Comparison of ENCODE assay signal across 13 mouse cellular contexts in the genomic region with DNA sequence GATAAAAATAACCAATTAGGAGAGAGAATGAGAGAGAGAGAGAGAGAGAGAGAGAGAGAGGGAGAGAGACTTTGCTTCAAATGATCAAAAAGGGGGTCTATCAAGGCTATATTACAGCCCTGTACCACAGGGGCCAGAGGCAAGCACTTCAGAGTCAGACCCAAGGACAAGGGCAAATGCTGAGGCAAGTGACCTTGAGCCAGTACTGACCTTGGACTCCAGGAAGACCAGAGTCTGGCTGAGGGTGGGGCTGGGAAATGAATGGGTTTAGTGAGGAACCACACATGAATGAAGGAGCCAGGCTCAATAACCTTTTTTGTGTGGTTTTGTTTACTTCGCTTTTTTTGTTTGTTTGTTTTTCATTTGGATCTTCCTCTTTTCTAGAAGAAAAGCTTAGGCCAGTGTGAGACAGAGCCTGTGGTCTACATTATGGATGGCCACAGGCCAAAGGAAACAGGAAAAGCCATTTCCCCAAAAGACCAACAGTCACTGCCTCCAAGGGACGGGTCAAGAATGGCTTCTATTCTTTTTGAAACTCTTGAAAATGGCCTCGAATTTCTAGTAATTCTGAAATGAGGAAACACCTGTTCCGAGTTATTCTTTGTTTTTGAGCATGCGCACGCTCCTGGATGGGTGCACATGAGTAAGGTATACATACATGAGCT. TPM values are rescaled to one million over a fixed set of nuclear protein-coding genes. Genes with fewer than 3 reads are reported as not detected.
A peak's percentile ranks its signal among the peaks of the same experiment; 100 is the strongest.
DNase-seq lines count a peak whose midpoint lies in the region; ATAC-seq and TF ChIP-seq lines count a peak whose summit lies in the region.
"Had no signal": no experiment of that assay in that cellular context is flagged by ENCODE, and none has a peak within 500 bp of the region (broad histone marks: within the 10 kb centered on the region; RNA-seq: fewer than 3 reads in every experiment).

No protein-coding gene starts in this region.

- H3K27me3 ChIP-seq in midbrain, embryonic 14.5 days (ENCODE audit: control insufficient read depth, insufficient read depth, low read length), result no peaks in the 10 kb centered on the region
- no peaks in the 10 kb centered on the region for H3K27me3 ChIP-seq in midbrain, embryonic 15.5 days (replicated peaks)
- no peaks in the 10 kb centered on the region for H3K27me3 ChIP-seq in heart, postnatal 0 days (ENCODE audit: control insufficient read depth, insufficient read depth, low read length)
- H3K27me3 ChIP-seq in hindbrain, embryonic 16.5 days (replicated peaks; ENCODE audit: control insufficient read depth, insufficient read depth, low read length), result no peaks in the 10 kb centered on the region
- H3K27me3 ChIP-seq in forebrain, embryonic 11.5 days (ENCODE audit: control insufficient read depth, insufficient read depth, low read length), result no peaks in the 10 kb centered on the region
- H3K27me3 ChIP-seq: hindbrain, embryonic 13.5 days had no signal

- no peak for TF ChIP-seq EP300 in heart, postnatal 0 days (IDR thresholded peaks at IDR 0.05; ENCODE audit: low read depth)

- no peak for TF ChIP-seq CTCF in heart, postnatal 0 days (IDR thresholded peaks at IDR 0.05; ENCODE audit: low read depth)

- WGBS in midbrain, embryonic 14.5 days, result 88% methylated on average over 6 of the region's 6 CpGs
- 75% methylated on average over 6 of the region's 6 CpGs for WGBS in midbrain, embryonic 15.5 days
- WGBS in heart, postnatal 0 days, result 66% methylated on average over 6 of the region's 6 CpGs
- 73% methylated on average over 6 of the region's 6 CpGs for WGBS in hindbrain, embryonic 16.5 days
- WGBS in forebrain, embryonic 11.5 days, result 82% methylated on average over 6 of the region's 6 CpGs

- no peak for ATAC-seq in midbrain, embryonic 14.5 days (ENCODE audit: low FRiP score, low TSS enrichment)
- no peak for ATAC-seq in midbrain, embryonic 15.5 days (replicated peaks)
- peak; percentile 80 for ATAC-seq in heart, postnatal 0 days (ENCODE audit: insufficient read depth, low read depth)
- ATAC-seq in hindbrain, embryonic 16.5 days, result no peak
- ATAC-seq in forebrain, embryonic 11.5 days (replicated peaks; ENCODE audit: low FRiP score), result no peak
- ATAC-seq: liver, postnatal 0 days had no signal

- no peak overlapping the region for H3K4me3 ChIP-seq in midbrain, embryonic 14.5 days (replicated peaks; ENCODE audit: low read depth, low read length)
- no peak overlapping the region for H3K4me3 ChIP-seq in midbrain, embryonic 15.5 days
- H3K4me3 ChIP-seq in heart, postnatal 0 days (ENCODE audit: low read depth, low read length), result no peak overlapping the region
- no peak overlapping the region for H3K4me3 ChIP-seq in hindbrain, embryonic 16.5 days (ENCODE audit: low read length)
- no peak overlapping the region for H3K4me3 ChIP-seq in forebrain, embryonic 11.5 days (ENCODE audit: low read depth, low read length)
- H3K4me3 ChIP-seq: hindbrain, embryonic 13.5 days had no signal

- no peak overlapping the region for H3K4me2 ChIP-seq in midbrain, embryonic 14.5 days (ENCODE audit: low read length)
- no peak overlapping the region for H3K4me2 ChIP-seq in midbrain, embryonic 15.5 days
- no peak overlapping the region for H3K4me2 ChIP-seq in heart, postnatal 0 days (ENCODE audit: low read depth, low read length)
- H3K4me2 ChIP-seq in hindbrain, embryonic 16.5 days (ENCODE audit: low read length), result no peak overlapping the region
- no peak overlapping the region for H3K4me2 ChIP-seq in forebrain, embryonic 11.5 days (ENCODE audit: low read depth, low read length, severe bottlenecking)
- H3K4me2 ChIP-seq: hindbrain, embryonic 13.5 days had no signal

- DNase-seq in adrenal gland, adult 2 months, result peak; percentile 57
- DNase-seq in adrenal gland, postnatal 25 days, result no peak
- peak; percentile 5 for DNase-seq in midbrain, embryonic 14.5 days
- DNase-seq in heart, postnatal 0 days (ENCODE audit: low spot score), result peak; percentile 39
- DNase-seq in skeletal muscle tissue, adult 2 months (ENCODE audit: low read depth, low spot score), result peak; percentile 22
- no peak for DNase-seq in forebrain, embryonic 11.5 days (ENCODE audit: low spot score)
- DNase-seq: cerebellum, postnatal 36 days; liver, postnatal 0 days had no signal

- H3K4me1 ChIP-seq in midbrain, embryonic 14.5 days (ENCODE audit: control insufficient read depth, insufficient read depth, low read length), result no peaks in the 10 kb centered on the region
- no peaks in the 10 kb centered on the region for H3K4me1 ChIP-seq in midbrain, embryonic 15.5 days
- peaks cover 7% of the 10 kb centered on the region; the same call in 1 of the 2 replicates for H3K4me1 ChIP-seq in heart, postnatal 0 days (ENCODE audit: control insufficient read depth, insufficient read depth)
- no peaks in the 10 kb centered on the region for H3K4me1 ChIP-seq in hindbrain, embryonic 16.5 days (ENCODE audit: control insufficient read depth, insufficient read depth, low read depth, low read length)
- no peaks in the 10 kb centered on the region for H3K4me1 ChIP-seq in forebrain, embryonic 11.5 days (replicated peaks; ENCODE audit: control insufficient read depth, insufficient read depth, low read length)
- H3K4me1 ChIP-seq: hindbrain, embryonic 13.5 days had no signal

- peaks cover 77% of the 10 kb centered on the region for H3K36me3 ChIP-seq in midbrain, embryonic 14.5 days (ENCODE audit: control insufficient read depth, insufficient read depth, low read length)
- peaks cover 30% of the 10 kb centered on the region for H3K36me3 ChIP-seq in midbrain, embryonic 15.5 days (replicated peaks)
- peaks cover 85% of the 10 kb centered on the region for H3K36me3 ChIP-seq in heart, postnatal 0 days (replicated peaks; ENCODE audit: control insufficient read depth, insufficient read depth, low read length)
- H3K36me3 ChIP-seq in hindbrain, embryonic 16.5 days (ENCODE audit: control insufficient read depth, insufficient read depth, low read length), result peaks cover 29% of the 10 kb centered on the region
- no peaks in the 10 kb centered on the region; the same call in 1 of the 2 replicates for H3K36me3 ChIP-seq in forebrain, embryonic 11.5 days (ENCODE audit: control insufficient read depth, insufficient read depth, low read length)

- no peak overlapping the region for H3K27ac ChIP-seq in midbrain, embryonic 14.5 days (replicated peaks; ENCODE audit: low read depth, low read length)
- no peak overlapping the region for H3K27ac ChIP-seq in midbrain, embryonic 15.5 days
- peak overlapping the region; percentile 13 for H3K27ac ChIP-seq in heart, postnatal 0 days (ENCODE audit: low read depth)
- no peak overlapping the region for H3K27ac ChIP-seq in hindbrain, embryonic 16.5 days (ENCODE audit: low read depth, low read length)
- H3K27ac ChIP-seq in forebrain, embryonic 11.5 days (ENCODE audit: low read depth, low read length), result no peak overlapping the region
- H3K27ac ChIP-seq: hindbrain, embryonic 13.5 days had no signal

- no peaks in the 10 kb centered on the region for H3K9me3 ChIP-seq in midbrain, embryonic 14.5 days (ENCODE audit: control insufficient read depth, low read length)
- no peaks in the 10 kb centered on the region for H3K9me3 ChIP-seq in midbrain, embryonic 15.5 days
- no peaks in the 10 kb centered on the region for H3K9me3 ChIP-seq in heart, postnatal 0 days (replicated peaks; ENCODE audit: control insufficient read depth, low read length)
- no peaks in the 10 kb centered on the region for H3K9me3 ChIP-seq in hindbrain, embryonic 16.5 days (ENCODE audit: control insufficient read depth, low read length)
- H3K9me3 ChIP-seq in forebrain, embryonic 11.5 days (ENCODE audit: control insufficient read depth, low read length), result no peaks in the 10 kb centered on the region
- H3K9me3 ChIP-seq: hindbrain, embryonic 13.5 days had no signal

- no peak overlapping the region for H3K9ac ChIP-seq in midbrain, embryonic 14.5 days (replicated peaks; ENCODE audit: low read length)
- H3K9ac ChIP-seq in midbrain, embryonic 15.5 days, result no peak overlapping the region
- no peak overlapping the region for H3K9ac ChIP-seq in heart, postnatal 0 days (replicated peaks; ENCODE audit: low read depth, low read length)
- H3K9ac ChIP-seq in hindbrain, embryonic 16.5 days (ENCODE audit: low read depth, low read length), result no peak overlapping the region
- H3K9ac ChIP-seq in forebrain, embryonic 11.5 days (ENCODE audit: low read length), result no peak overlapping the region
- H3K9ac ChIP-seq: hindbrain, embryonic 13.5 days; liver, postnatal 0 days had no signal

RNA-seq across cellular contexts. Expression of a gene that starts 35.4 kb away (rescaled TPM):
- total RNA-seq in adrenal gland, adult 2 months (2021), result 10 to 100 TPM; 21.8 to 64.4 TPM
- polyA plus RNA-seq in adrenal gland, adult 2 months (2012; rRNA removed), result 146 and 235 TPM in 2 replicates
- total RNA-seq in adrenal gland, postnatal 25 days (2021), result 36.1 and 52.0 TPM in 2 replicates
- not detected in 2 replicates for polyA plus RNA-seq in midbrain, embryonic 14.5 days (2014; fragmentation: Nextera tagmentation; extraction: Ambion mirVana)
- polyA plus RNA-seq in midbrain, embryonic 15.5 days (2015; fragmentation: Nextera tagmentation; extraction: Ambion mirVana), result not detected in 2 replicates
- 2.7 TPM in 1 of 2 replicates, not detected in the other for total RNA-seq in heart, postnatal 0 days (2014; rRNA removed; ENCODE audit: low replicate concordance)
- not detected in 2 replicates for polyA plus RNA-seq in heart, postnatal 0 days (2015; fragmentation: Nextera tagmentation; extraction: Ambion mirVana)
- not detected in 2 replicates for polyA plus RNA-seq in hindbrain, embryonic 16.5 days (2015; fragmentation: Nextera tagmentation; extraction: Ambion mirVana)
- polyA plus RNA-seq in forebrain, embryonic 11.5 days (2014; fragmentation: Nextera tagmentation; extraction: Ambion mirVana), result not detected in 2 replicates
- polyA plus RNA-seq: brain, embryonic 14.5 days; hindbrain, embryonic 13.5 days; liver, postnatal 0 days; spleen, adult 2 months had no signal

RNA-seq across cellular contexts. Expression of a gene that starts 56.5 kb away (rescaled TPM):
- 10 to 100 TPM; 14.4 to 22.5 TPM for total RNA-seq in adrenal gland, adult 2 months (2021)
- 66.3 and 71.2 TPM in 2 replicates for polyA plus RNA-seq in adrenal gland, adult 2 months (2012; rRNA removed)
- total RNA-seq in adrenal gland, postnatal 25 days (2021), result 22.1 and 31.0 TPM in 2 replicates
- polyA plus RNA-seq in midbrain, embryonic 14.5 days (2014; fragmentation: Nextera tagmentation; extraction: Ambion mirVana), result 12.7 and 13.4 TPM in 2 replicates
- polyA plus RNA-seq in midbrain, embryonic 15.5 days (2015; fragmentation: Nextera tagmentation; extraction: Ambion mirVana), result 21.1 and 23.4 TPM in 2 replicates
- total RNA-seq in heart, postnatal 0 days (2014; rRNA removed; ENCODE audit: low replicate concordance), result 9.7 and 26.0 TPM in 2 replicates
- polyA plus RNA-seq in heart, postnatal 0 days (2015; fragmentation: Nextera tagmentation; extraction: Ambion mirVana), result 6.7 and 7.0 TPM in 2 replicates
- polyA plus RNA-seq in hindbrain, embryonic 16.5 days (2015; fragmentation: Nextera tagmentation; extraction: Ambion mirVana), result 22.9 and 24.3 TPM in 2 replicates
- polyA plus RNA-seq in forebrain, embryonic 11.5 days (2014; fragmentation: Nextera tagmentation; extraction: Ambion mirVana), result 13.9 and 15.5 TPM in 2 replicates

Comparison
In these comparisons a context has a peak if more than half of its experiments do, and no peak if none do; other contexts are left out.
1. DNase-seq: peak in adrenal gland, adult 2 months (single experiment), midbrain, embryonic 14.5 days (single experiment), heart, postnatal 0 days (single experiment) and skeletal muscle tissue, adult 2 months (single experiment); none in adrenal gland, postnatal 25 days (single experiment) and forebrain, embryonic 11.5 days (single experiment).
2. RNA of a gene that starts 35.4 kb away (polyA plus RNA-seq): 146 to 235 TPM in adrenal gland, adult 2 months; not detected in midbrain, embryonic 15.5 days, not detected in midbrain, embryonic 14.5 days, not detected in heart, postnatal 0 days, not detected in hindbrain, embryonic 16.5 days and not detected in forebrain, embryonic 11.5 days; every median in the first group is over 100 times any median in the second.